Mouse (Mus musculus): ENCODE results near the gene Spaca3. TPM values are rescaled to one million over a fixed set of nuclear protein-coding genes. Genes with fewer than 3 reads are reported as not detected.

Gene Spaca3
- polyA plus RNA-seq, 1 experiment from 2014 or later: not detected

DNA sequence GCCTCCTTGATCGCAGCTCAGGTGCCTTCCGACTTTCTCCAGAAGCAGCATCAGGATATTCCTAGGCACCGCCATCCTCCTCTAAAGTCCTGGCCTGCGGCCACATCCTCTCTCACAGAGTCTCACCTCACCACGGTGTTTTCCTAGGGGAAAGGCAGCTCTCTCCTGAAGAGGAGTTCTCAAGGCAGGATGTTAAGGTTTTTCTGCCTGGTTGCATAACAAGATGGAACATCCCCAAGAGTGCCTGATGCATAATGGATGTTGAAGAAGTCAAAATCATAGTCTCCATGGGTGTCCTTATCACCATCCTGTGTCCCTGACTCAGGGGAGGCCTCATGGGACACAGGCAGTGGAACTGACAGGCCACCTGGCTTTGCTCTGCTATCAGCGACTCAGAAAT, 49.7 kb downstream of the Spaca3 start:
- H3K27ac ChIP-seq (replicated peaks in 1 of 2; ENCODE audit: control insufficient read depth in 1 of 2, insufficient read depth in 1 of 2, low read depth in 2 of 2, low read length in 2 of 2): no peak overlapping the region
- no peaks in the 10 kb centered on the region for H3K36me3 ChIP-seq (ENCODE audit: control insufficient read depth, insufficient read depth, low read length)
- no peak overlapping the region for H3K4me2 ChIP-seq (ENCODE audit: low read length)
- 83% methylated on average over 6 of the region's 6 CpGs for WGBS
- H3K9me3 ChIP-seq (ENCODE audit: control insufficient read depth, low read length): no peaks in the 10 kb centered on the region
- no peaks in the 10 kb centered on the region for H3K27me3 ChIP-seq (ENCODE audit: control insufficient read depth, insufficient read depth, low read length)
- H3K4me1 ChIP-seq (ENCODE audit: control insufficient read depth in 2 of 2, insufficient read depth in 2 of 2, low read length in 2 of 2): no peaks in the 10 kb centered on the region
- H3K4me3 ChIP-seq (ENCODE audit: control insufficient read depth in 1 of 2, insufficient read depth in 1 of 2, low read depth in 1 of 2, low read length in 2 of 2): no peak overlapping the region
- H3K9ac ChIP-seq (ENCODE audit: low read length): no peak overlapping the region
- ATAC-seq (ENCODE audit: insufficient number of reproducible peaks, insufficient read depth, low FRiP score, low read depth): no peak

DNA sequence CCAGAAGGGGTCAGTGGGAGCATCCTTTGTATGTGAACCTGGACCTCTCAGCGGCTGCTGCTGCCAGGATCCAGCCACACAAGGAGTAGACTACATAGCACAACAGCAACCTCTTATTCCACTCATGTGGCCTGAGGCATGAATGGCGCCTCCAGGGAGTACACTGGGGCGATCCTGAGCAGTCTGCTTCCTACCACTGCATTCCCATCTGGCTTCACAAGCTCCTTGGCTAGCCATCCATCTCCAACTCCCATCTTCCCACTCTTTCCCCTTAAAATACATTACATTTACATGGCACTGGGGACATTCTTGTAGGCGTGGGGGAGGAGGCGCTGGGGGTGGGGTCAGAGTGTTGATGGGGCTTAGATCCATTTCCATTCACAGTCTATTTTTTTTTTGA, 54.6 kb downstream of the Spaca3 start:
- no peak for ATAC-seq (ENCODE audit: insufficient number of reproducible peaks, insufficient read depth, low FRiP score, low read depth)
- no peak overlapping the region for H3K4me3 ChIP-seq (ENCODE audit: control insufficient read depth in 1 of 2, insufficient read depth in 1 of 2, low read depth in 1 of 2, low read length in 2 of 2)

DNA sequence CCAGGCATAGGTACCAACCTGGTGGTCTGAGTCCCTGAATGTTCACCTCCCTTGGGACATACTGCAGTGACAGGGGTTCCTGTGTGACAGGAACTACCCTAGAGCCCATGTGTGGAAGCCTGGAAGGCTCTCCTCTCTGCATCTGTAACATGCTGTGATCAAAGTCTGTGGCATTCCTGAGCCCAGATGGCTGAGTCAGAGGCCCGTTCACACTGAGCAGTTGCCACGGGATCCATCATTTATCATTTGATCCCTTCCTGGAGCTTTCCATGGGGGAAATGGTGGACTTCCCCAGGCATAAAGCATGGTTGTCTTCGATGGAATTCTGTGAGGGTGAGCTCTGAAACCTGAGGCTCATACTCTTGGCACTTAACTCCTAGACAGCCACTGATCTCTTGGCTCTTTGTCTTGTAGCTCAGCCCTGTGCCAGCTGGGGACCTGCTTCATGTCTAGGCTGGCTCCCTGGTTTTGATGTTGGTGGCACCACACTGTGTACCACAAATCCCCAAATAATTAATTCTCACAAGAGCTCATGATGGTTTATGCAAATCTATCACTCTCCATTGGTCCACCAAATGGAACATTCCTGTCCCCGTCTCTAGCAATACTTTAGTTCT, 55.4 kb downstream of the Spaca3 start:
- Histone ChIP-seq H3K4me1 (ENCODE audit: control insufficient read depth in 2 of 2, insufficient read depth in 2 of 2, low read length in 2 of 2) (no peaks in the 10 kb centered on the region), H3K36me3 (ENCODE audit: control insufficient read depth, insufficient read depth, low read length) (no peaks in the 10 kb centered on the region), H3K9me3 (ENCODE audit: control insufficient read depth, low read length) (peaks cover 4% of the 10 kb centered on the region; the same call in 1 of the 2 replicates), H3K4me2 (ENCODE audit: low read length) (no peak overlapping the region), H3K4me3 (ENCODE audit: control insufficient read depth in 1 of 2, insufficient read depth in 1 of 2, low read depth in 1 of 2, low read length in 2 of 2) (no peak overlapping the region), H3K9ac (ENCODE audit: low read length) (no peak overlapping the region), H3K27me3 (ENCODE audit: control insufficient read depth, insufficient read depth, low read length) (no peaks in the 10 kb centered on the region), H3K27ac (replicated peaks in 1 of 2; ENCODE audit: control insufficient read depth in 1 of 2, insufficient read depth in 1 of 2, low read depth in 2 of 2, low read length in 2 of 2) (no peak overlapping the region)
- no peak for ATAC-seq (ENCODE audit: insufficient number of reproducible peaks, insufficient read depth, low FRiP score, low read depth)
- WGBS: 37% methylated on average over 4 of the region's 4 CpGs

More for the DNA sequence above, 54.6 kb downstream of the Spaca3 start:
- no peak overlapping the region for H3K27ac ChIP-seq (replicated peaks in 1 of 2; ENCODE audit: control insufficient read depth in 1 of 2, insufficient read depth in 1 of 2, low read depth in 2 of 2, low read length in 2 of 2)
- H3K4me2 ChIP-seq (ENCODE audit: low read length): no peak overlapping the region
- H3K4me1 ChIP-seq (ENCODE audit: control insufficient read depth in 2 of 2, insufficient read depth in 2 of 2, low read length in 2 of 2): no peaks in the 10 kb centered on the region
- WGBS: 67% methylated on average over 5 of the region's 5 CpGs
- no peaks in the 10 kb centered on the region for H3K27me3 ChIP-seq (ENCODE audit: control insufficient read depth, insufficient read depth, low read length)
- no peak overlapping the region for H3K9ac ChIP-seq (ENCODE audit: low read length)
- H3K9me3 ChIP-seq (ENCODE audit: control insufficient read depth, low read length): peaks cover 4% of the 10 kb centered on the region; the same call in 1 of the 2 replicates
- H3K36me3 ChIP-seq (ENCODE audit: control insufficient read depth, insufficient read depth, low read length): no peaks in the 10 kb centered on the region

Other genes with a start within 250 kb of the Spaca3 start
- gene Myo1d, start 78.3 kb upstream of the Spaca3 start, polyA plus RNA-seq (2014; fragmentation: Nextera tagmentation; extraction: Ambion mirVana): 8.9 and 9.6 TPM in 2 replicates
- 93.3 and 97.6 TPM in 2 replicates for gene Tmem98, start 48.2 kb upstream of the Spaca3 start, polyA plus RNA-seq (2014; fragmentation: Nextera tagmentation; extraction: Ambion mirVana)

Measured in heart, embryonic 14.5 days (tissue).